Mouse (Mus musculus) right cerebral cortex, adult 18-20 months (tissue): ENCODE results near the gene Ndufa11.

ENCODE experiments used
- DNase-seq: peaks from one replicate; pipeline ENCODE4 v3.0.0; 2022; ENCODE audit warnings: mixed read lengths

Ndufa11 gene

DNA sequence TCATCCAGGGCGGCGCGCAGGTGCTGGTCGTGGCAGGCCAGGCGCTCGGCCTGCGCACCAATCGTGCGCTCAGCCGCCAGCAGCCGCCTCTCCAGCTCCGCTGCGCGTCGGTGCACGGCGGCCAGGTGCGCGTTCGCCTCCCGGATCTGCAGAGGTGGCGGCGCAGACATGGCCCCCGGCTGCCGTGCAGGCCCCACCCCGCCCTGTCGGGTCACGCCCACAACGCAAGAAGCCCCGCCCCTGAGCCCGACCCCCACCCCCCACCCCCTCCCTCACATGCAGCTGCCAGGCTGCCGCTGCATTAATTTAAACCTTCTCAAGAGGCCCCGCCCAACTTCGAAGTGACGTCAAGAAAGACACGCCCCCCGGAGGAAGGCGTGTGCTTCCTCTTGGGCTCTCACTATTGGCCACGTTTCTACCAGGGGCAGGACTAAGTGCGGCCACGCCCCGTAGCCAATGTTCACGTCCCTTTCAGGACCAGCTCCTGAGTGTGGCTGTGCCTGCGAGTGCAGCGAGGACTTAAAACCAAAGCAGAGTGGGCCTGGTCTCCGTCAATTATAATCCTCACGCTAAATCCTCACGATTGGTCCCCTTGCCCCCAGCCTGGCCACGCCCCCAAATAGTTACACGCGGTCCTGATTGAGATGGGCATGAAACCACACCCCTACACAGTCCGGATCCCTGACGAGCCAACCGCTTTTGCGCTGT lies 758 bp upstream of the Ndufa11 start:
- DNase-seq = peak; percentile 98

GRCm38 (mm10) chr17:56722441-56722840 lies 4.9 kb downstream of the Ndufa11 start:
- DNase-seq = no peak

- DNase-seq = no peak
These were observed 6.0 kb downstream of the Ndufa11 start for GRCm38 (mm10) chr17:56723419-56724161.

GRCm38 (mm10) chr17:56727029-56727649 lies 9.6 kb downstream of the Ndufa11 start:
- DNase-seq = no peak

DNA sequence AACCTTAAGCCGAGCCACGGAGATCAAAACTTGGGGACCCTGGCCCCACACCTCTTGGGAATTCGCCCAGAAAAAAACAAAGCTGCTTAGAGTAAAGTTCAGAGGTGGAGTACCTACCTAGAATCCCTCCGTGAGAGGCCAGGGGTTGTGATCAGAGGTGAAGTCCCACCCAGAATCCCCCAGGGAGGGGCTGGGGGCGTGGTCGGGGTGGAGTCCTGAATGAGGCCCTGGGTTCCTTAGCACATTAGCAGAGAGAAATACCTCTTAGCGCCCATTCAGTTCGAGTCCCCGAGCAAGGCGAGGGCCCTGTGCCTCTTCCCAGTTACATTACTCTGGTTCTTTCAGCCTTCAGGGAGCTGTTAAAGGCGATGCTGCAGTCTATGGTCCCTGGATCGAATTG lies 10.1 kb downstream of the Ndufa11 start:
- DNase-seq = no peak

DNA sequence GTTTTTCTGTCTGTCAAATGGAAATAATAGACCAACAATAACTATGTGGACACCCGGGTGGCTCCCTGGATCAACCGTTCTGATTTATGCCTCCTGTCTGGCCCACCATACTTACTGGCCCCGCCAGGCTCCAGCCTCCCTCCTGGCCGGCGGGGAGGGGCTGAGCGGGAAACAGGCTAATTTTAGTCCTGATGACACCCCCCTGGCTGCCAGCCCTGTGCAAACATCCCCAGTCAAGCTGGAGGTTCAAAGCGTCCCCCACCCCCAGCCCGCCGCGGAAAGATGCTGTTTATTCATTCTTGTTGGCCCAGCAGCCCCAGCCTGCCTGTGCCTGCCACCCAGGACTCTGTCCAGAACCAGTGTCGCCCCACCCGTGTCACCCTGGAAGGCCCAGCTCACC lies 10.6 kb downstream of the Ndufa11 start:
- no peak for DNase-seq

GRCm38 (mm10) chr17:56729151-56729550 lies 11.6 kb downstream of the Ndufa11 start:
- no peak for DNase-seq

DNA sequence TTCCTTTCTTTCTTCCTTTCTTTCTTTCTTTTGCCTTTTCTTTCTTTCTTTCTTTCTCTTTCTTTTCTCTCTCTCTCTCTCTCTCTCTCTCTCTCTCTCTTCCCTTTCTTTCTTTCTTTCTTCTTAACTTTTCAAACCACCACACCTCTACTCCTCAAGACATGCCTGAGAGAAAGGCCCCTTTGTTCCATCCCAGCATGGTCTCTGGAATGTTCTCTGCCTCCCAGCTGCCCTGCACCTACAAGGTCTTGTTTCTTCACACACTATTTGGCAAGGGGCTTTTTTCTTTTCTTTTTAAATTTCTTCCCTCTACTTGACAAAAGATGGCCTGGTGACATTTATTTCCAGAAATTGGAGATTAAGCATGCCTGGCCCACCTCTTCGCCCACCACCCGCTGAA lies 12.1 kb downstream of the Ndufa11 start:
- no peak for DNase-seq

DNA sequence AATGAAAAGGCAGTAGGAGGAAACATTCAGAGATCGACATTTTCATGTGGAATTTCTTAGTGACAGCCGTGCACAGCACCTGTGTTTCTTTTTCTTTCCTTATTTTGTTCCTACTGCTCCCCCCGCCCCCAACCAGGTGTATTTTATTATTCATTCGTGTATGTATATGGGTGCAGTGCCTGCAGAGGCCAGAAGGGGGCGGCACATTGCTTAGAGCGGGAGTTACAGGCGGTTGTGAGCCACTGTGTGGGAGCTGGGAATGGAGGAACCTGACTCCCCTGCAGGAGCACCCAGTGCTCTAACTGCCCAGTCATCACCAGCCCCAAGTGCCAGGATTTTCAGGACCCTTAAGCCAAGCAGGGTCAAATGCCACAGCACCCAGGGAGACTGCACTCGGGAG lies 19.0 kb downstream of the Ndufa11 start:
- DNase-seq = no peak

- no peak for DNase-seq
These were observed 20.7 kb downstream of the Ndufa11 start for GRCm38 (mm10) chr17:56738221-56738620.

GRCm38 (mm10) chr17:56740118-56740787 lies 22.7 kb downstream of the Ndufa11 start:
- no peak for DNase-seq

DNA sequence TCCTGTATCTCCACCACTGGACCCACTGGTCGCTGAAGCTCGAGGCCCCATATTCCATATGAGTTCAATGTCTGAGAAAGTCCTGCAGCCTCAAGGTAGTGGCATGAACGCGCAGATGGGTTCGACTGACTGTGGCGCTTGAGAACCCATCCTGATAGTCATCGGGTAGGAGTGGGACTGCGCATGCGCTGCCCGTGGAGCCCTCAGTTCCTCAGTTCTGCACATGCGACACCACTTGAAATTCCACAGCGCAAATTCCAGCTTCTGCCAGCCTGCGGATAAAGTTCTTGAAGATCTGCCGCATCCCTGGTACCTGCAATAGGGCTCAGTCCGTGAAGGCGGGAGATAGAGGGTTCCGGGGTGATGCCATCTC lies 23.2 kb downstream of the Ndufa11 start:
- DNase-seq = no peak

- DNase-seq = no peak
These were observed 26.6 kb downstream of the Ndufa11 start for GRCm38 (mm10) chr17:56744173-56744572.

DNA sequence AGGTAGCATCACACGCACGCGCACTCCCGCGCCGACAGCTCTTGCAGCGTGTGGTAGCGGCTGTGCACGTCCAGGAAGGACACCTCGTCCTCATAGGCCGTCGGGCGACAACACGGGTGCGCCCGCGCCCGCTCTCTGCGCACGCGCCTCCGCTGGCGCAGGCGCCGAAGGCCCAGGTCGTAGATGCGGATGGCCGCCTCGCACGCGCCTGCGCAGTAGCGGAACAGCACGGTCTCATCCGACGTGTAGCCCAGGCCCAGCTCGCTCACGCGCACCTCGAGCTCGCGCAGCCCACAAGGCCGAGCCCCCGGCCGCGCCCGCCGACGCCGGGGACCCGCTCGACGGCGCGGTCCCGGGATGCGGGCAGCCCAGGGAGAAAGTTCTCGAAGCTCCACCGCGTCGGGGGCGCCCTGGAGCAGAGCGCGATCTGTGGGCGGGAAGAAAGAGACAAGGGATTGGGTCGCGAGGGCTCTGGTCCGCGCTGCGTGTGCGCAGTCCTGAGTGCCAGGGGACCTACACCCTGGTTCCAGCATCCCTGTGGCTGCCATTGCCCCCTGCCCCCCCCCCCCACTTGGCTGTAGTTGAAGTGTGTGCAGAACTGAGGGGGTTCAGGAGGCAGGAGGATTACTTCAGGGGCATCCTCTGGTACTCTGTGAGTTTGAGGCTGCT lies 34.0 kb downstream of the Ndufa11 start:
- DNase-seq = peak; percentile 26

DNA sequence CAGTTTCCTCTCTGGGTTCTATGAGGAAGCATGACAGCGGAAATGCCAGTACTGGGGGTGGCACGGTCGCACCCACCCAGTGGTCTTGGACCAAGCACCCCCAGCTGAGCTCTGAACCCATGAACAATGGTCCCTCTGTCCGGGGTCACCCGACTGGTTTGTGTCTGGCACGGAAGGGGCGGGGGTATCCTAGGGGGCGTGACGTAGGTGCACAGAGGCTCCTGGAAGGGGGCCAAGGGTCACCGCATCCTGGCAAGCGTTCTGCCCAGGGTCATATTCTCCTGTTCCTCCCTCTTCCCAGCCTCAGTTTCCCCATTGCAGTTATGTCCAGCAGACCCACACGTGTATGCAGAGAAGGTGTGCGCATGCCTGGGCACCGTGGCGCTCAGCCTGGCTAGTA lies 35.9 kb downstream of the Ndufa11 start:
- no peak for DNase-seq

- DNase-seq = no peak
These were observed 37.0 kb downstream of the Ndufa11 start for GRCm38 (mm10) chr17:56754271-56755185.

DNA sequence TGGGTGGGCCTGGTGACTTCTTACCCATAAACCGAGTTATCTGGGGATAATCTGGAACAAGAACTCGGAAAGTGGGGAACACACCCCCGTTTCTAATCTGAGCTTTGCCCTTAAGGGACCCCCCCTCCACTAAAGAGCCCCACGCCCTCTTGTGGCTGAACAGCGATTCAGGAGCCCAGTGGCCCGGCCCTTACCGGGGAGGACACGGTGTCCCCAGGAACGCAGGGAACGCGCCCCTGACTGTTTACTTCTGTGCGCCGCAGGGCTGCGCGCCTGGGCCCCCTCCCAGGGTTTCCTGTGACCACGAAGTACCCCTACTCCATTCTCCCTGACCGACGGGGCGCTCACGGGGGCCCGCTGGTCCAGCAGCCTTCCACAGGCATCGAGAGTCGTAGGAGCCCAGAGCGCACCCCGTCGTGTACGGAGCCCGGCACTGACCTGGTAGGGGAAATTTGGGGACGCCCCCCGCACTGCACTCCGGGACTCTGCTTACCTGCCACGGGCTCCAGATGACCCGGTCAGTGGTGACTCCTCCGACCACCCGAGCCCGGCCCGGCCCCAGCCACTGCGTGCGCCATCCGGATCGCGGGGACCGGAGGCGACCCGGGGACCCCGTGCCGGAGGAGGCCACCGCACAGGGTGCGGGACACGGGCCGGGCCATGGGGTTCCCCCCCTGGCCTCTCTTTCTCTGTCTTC lies 39.3 kb downstream of the Ndufa11 start:
- DNase-seq = no peak

DNA sequence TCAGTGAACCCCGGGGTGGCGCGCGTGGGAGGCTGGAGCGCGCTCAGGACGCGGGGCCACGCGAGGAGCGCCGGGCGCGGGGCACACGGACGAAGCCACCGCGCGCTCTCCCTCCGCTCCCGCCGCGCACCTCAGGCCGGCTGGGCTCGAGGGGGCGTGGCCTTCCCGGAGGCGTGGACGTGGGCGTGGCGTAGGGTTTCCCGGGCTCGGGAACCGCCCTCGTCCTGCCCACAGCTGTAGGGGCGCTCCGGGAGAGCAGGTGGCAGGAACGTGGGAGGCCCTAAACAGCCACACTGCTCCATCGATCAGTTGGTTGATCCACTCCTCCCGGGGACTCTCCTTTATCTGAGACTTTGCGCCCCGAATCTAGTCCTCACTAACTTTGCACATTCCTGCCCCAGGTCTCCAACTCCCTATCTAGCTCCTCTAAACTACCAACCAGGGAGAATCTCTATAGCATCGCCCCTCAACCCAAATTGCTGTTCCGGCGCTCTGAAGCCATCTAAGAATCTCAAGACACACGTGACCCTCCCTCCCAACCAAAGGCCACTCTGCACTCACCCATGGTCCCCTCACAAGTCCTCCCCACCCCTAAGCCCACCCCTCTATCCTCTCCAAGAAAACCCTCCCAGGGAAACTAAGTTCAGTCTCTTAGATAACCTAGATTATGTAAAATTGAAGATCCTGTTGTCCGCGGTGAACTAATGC lies 40.0 kb downstream of the Ndufa11 start, which contains the start of gene Nrtn:
Gene Nrtn, minus strand, starts transcription at position 115 of the 708 bp plus-strand sequence.
- peak; percentile 67 for DNase-seq

- peak; percentile 56 for DNase-seq
These were observed 40.6 kb downstream of the Ndufa11 start for GRCm38 (mm10) chr17:56758132-56758531.

DNA sequence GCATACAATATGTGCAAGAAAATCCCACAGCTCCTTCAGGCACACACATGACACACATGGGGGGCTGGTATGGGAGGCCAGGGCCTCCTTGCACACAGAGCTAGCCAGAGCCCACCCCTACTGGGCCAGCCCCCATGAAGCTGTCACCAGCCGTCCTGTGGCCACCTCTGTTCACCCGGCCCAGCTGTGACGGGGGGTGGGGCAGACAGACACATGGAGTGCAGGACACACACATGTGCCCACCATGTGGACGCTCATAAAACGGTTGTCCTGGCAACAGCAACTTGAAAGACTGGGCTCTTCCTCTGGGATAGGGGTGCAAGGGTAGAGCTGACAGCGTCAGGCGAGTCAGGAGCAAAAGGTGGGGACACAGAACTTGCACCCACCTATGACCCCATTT lies 41.7 kb downstream of the Ndufa11 start:
- DNase-seq = no peak
